Mouse (Mus musculus) common myeloid progenitor, adult 5-6 weeks (primary cell): Measurements from ENCODE around the gene Ndufb2. TPM values are rescaled to one million over a fixed set of nuclear protein-coding genes. Genes with fewer than 3 reads are reported as not detected.
A peak's percentile ranks its signal among the peaks of the same experiment; 100 is the strongest.

Experiments
- ATAC-seq: replicated peaks from 2 replicates; pipeline ENCODE4 v1.8.0; 2016; ENCODE audit warnings: low read depth, mild to moderate bottlenecking, moderate TSS enrichment, inconsistent platforms; ENCODE audit not compliant: poor library complexity, severe bottlenecking
- total RNA-seq: library from RNA; stranded (forward); fragments of 200-1000, 187-1606 nt; gene quantifications from 2 replicates; pipeline ENCODE4 v1.2.3, GENCODE M21; 2017

Gene Ndufb2
- total RNA-seq, 1 experiment from 2014 or later: 45.4 TPM

DNA sequence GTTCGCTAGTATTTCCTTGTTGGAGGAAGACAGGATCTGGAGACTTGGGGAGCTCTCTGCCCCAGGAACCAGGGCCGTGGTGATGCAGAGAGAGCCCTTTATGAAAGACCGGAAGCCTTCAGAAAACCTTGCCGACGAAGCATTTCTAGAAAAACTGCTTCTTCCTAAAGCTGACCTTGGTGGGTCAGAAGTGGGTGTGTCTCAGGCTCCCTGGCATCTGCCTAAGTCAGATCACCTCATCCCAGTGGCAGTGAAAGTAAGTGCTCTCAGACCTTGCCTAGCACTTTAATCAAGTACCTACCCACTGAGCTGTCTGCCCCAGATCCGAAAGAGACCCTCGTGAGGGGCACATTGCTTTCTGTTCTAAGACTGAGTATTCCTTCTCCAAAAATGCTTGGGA lies 17.4 kb upstream of the Ndufb2 start:
- ATAC-seq: no peak

GRCm38 (mm10) chr6:39579552-39579951 lies 12.8 kb upstream of the Ndufb2 start:
- no peak for ATAC-seq

GRCm38 (mm10) chr6:39580558-39580957 lies 11.8 kb upstream of the Ndufb2 start:
- no peak for ATAC-seq

GRCm38 (mm10) chr6:39581087-39581784 lies 11.1 kb upstream of the Ndufb2 start:
- peak; percentile 39; the same call in 1 of the 2 replicates for ATAC-seq

- no peak for ATAC-seq
Observed at GRCm38 (mm10) chr6:39585517-39585916, 6.9 kb upstream of the Ndufb2 start, which contains the start of gene Gm42420. Gene Gm42420, plus strand, starts transcription at chr6:39585753.

- no peak for ATAC-seq
Observed at GRCm38 (mm10) chr6:39591481-39591880, 893 bp upstream of the Ndufb2 start.

- no peak for ATAC-seq
Observed at GRCm38 (mm10) chr6:39600851-39601250, 8.5 kb downstream of the Ndufb2 start.

- ATAC-seq: peak; percentile 58
Observed at GRCm38 (mm10) chr6:39601828-39602227, 9.5 kb downstream of the Ndufb2 start.

DNA sequence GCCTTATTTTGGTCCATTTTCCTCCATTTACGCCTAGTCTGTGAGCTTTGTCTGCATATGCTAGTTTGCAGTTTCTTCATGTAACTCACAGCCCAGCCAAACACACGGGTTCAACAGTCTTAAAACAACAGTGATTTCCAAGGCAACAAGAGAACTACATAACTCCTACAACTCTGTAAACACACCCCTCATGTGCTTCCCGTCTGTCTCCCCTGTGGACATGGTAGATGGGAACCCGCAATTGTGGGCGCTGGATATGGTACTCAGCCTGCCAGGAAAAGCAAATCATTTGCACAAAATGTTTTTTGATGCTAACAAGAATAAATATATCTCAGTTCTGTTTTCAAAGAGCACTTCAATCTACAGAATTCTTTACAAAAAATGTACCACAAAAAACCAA lies 12.2 kb downstream of the Ndufb2 start:
- no peak for ATAC-seq

GRCm38 (mm10) chr6:39606056-39606455 lies 13.7 kb downstream of the Ndufb2 start:
- ATAC-seq: no peak

DNA sequence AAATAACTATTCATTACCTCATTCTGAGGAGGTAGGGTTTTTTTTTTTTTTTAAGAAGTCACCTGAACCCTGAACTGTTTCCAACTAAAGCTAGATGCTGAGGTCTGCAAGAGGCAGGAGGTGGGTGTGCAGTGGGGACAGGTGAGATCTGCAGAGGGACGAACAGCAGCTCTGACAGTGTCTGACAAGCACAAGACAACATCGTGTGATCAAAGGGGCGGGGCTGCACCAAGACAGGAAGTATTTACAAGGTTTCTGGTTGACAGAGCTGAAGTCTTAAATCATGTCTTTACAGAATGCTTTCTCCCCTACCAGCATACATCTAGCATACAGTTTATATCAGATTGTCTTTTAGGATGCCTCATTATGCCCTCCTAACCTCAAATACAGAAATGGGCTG lies 14.5 kb downstream of the Ndufb2 start:
- 0 out of 2 replicates have a peak, but pooled peaks have one; percentile 32 for ATAC-seq

DNA sequence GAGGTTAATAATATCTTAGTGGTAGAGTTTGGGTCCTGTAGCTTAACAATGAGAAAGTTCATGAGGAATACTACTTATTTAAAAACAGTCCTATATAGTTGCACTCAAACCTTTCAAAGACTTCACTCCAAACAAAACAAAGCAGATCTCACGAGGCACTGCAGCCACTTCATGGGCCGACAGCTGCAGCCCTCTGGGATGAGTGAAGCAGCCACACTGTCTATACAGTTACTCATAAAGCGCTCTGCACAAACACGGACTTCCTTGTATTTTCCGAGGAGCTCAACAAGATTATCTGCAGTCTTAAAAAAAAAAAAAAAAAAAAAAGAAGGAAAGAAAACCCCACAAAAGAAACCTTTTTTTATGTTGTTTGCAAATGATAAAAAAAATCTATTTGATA lies 15.0 kb downstream of the Ndufb2 start:
- ATAC-seq: no peak

DNA sequence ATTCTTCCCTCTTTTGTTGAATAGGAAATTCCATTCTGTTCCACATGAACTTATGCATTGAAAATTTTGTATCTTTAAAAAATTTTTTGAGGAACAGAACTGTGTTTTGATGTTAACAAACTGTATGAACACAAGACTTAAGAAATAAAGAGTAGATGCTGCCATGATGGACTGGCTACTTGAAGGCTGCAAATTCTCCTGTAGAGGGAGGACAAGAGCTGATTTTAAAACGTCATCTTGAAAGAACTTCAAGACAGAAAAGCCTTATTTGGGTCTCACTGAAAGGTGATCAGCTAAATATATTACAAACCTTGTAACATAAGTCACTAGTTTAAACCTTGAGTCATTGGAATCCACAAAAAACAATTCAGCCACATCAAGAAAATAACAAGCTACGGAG lies 17.8 kb downstream of the Ndufb2 start:
- ATAC-seq: no peak

DNA sequence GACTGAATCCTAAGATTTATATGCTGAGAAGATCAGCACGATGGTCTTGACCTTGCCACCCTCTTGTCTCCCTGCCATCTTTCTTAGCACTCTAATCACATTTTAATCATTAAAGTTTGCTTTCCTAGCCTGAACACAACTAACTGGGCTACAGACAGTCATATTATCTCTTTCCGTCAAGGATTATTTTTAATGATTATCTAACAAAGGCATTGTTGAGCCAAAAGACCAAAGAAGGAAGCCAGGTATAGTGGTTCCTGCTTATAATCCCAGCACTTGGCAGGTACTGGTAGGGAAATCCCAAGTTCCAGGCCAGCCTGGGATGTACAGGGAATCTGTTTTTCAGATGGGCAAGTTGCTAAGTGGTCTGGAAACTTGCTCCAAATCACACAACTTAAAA lies 18.9 kb downstream of the Ndufb2 start:
- ATAC-seq: no peak

Other genes with a start within 250 kb of the Ndufb2 start
- 0.92 and 5.1 TPM in 2 replicates for gene Slc37a3, start 214.9 kb upstream of the Ndufb2 start, total RNA-seq
- 2.2 and 2.5 TPM in 2 replicates for gene Rab19, start 211.4 kb upstream of the Ndufb2 start, total RNA-seq
- gene Mkrn1, start 172.1 kb upstream of the Ndufb2 start, total RNA-seq: 44.3 and 54.4 TPM in 2 replicates
- not detected in 2 replicates for gene Dennd2a, start 34.7 kb upstream of the Ndufb2 start, total RNA-seq
- 7.7 and 9.6 TPM in 2 replicates for gene Adck2, start 18.7 kb upstream of the Ndufb2 start, total RNA-seq
- gene Gm42420, start 6.8 kb upstream of the Ndufb2 start, total RNA-seq: 2.3 TPM in 1 of 2 replicates, not detected in the other
- gene Braf, start 132.9 kb downstream of the Ndufb2 start, total RNA-seq: 17.9 and 19.6 TPM in 2 replicates
- 24.4 and 62.5 TPM in 2 replicates for gene Mrps33, start 218.4 kb downstream of the Ndufb2 start, total RNA-seq